Mouse (Mus musculus) hindbrain, embryonic 10.5 days (tissue): Measurements from ENCODE around the gene Gm14180. TPM values are rescaled to one million over a fixed set of nuclear protein-coding genes. Genes with fewer than 3 reads are reported as not detected.
"Not testable (repeated sequence)": the region's sequence is repeated elsewhere in the genome, so short reads cannot be mapped to it uniquely, and the experiment has no call there.

Experiments
- DNase-seq: peaks from one replicate; pipeline ENCODE4 v3.0.0-alpha.2; 2017; ENCODE audit warnings: low spot score
- H3K27ac ChIP-seq: fragments of 300-500 bp; sonication (generic); 2 replicates; pipeline ENCODE4 v1.5.1; 2016; ENCODE audit warnings: mild to moderate bottlenecking, moderate library complexity
- H3K27me3 ChIP-seq: fragments of 300-500 bp; sonication (generic); 2 replicates; pipeline ENCODE4 v1.6.1; 2016; ENCODE audit warnings: mild to moderate bottlenecking; ENCODE audit not compliant: poor library complexity, insufficient read depth, severe bottlenecking
- H3K36me3 ChIP-seq: fragments of 300-500 bp; sonication (generic); 2 replicates; pipeline ENCODE4 v1.6.1; 2016; ENCODE audit warnings: mild to moderate bottlenecking, moderate library complexity
- H3K4me1 ChIP-seq: fragments of 300-500 bp; sonication (generic); replicated peaks from 2 replicates; pipeline ENCODE4 v1.6.1; 2016; ENCODE audit warnings: mild to moderate bottlenecking
- H3K4me3 ChIP-seq: fragments of 300-500 bp; sonication (generic); 2 replicates; pipeline ENCODE4 v1.5.1; 2016; ENCODE audit warnings: mild to moderate bottlenecking, moderate library complexity
- H3K9me3 ChIP-seq: fragments of 300-500 bp; sonication (generic); 2 replicates; pipeline ENCODE4 v1.6.1; 2016; ENCODE audit warnings: mild to moderate bottlenecking, moderate library complexity
- WGBS: fragments of 180-500 bp; shearing (Covaris S2); methylation state at CpG from one replicate; pipeline ENCODE4 v1.1.7; 2016; 5-methylcytosine and 5-hydroxymethylcytosine counted together
- polyA plus RNA-seq: library from polyadenylated mRNA; unstranded; fragments of >200 nt; fragmentation: Nextera tagmentation; extraction: Ambion mirVana; gene quantifications from 2 replicates; pipeline ENCODE4 v1.2.1, GENCODE M21; 2016

The Gm14180 gene
- not detected in 2 replicates for polyA plus RNA-seq

- 80% methylated on average over 2 of the region's 2 CpGs for WGBS
- Histone ChIP-seq H3K4me1 (no peaks in the 10 kb centered on the region), H3K27ac (no peak within 1 kb of the TSS), H3K4me3 (no peak within 1 kb of the TSS), H3K36me3 (no peaks in the 10 kb centered on the region), H3K9me3 (no peaks in the 10 kb centered on the region), H3K27me3 (no peaks in the 10 kb centered on the region)
- no peak for DNase-seq
Observed at GRCm38 (mm10) chr11:99734190-99734589, at the start of gene Gm14180. Gm14180 (minus strand) TSS chr11:99734290.

GRCm38 (mm10) chr11:99780604-99781003 is 46.5 kb upstream of the Gm14180 start, which contains the start of gene Krtap4-8:
Krtap4-8 (minus strand) TSS chr11:99780704.
- Histone ChIP-seq H3K27ac (no peak within 1 kb of the TSS), H3K27me3 (no peaks in the 10 kb centered on the region), H3K4me3 (no peak within 1 kb of the TSS), H3K9me3 (no peaks in the 10 kb centered on the region), H3K4me1 (peaks cover 10% of the 10 kb centered on the region), H3K36me3 (no peaks in the 10 kb centered on the region)
- WGBS, result 94% methylated on average over 2 of the region's 2 CpGs
- DNase-seq, result no peak

DNA sequence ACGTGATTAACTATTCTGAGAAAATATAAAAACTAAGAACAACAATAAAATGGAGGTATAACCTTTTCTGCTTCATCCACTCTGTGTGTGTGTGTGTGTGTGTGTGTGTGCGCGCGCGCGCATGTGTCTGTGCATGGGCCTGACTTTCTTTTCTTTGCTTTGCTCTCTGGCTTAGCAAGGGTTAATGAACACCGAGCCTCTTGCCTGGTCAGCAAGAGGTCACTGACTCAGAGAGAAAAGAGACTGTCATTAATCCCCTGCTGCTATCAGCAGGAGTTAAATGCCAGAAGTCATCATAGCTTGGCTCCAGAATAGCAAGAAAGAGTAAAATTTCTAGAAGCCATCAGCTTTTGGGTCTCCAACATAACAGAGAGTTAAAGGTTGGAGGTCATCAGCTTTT is 44.3 kb upstream of the Gm14180 start:
- Histone ChIP-seq H3K4me1 (peaks cover 10% of the 10 kb centered on the region), H3K27me3 (no peaks in the 10 kb centered on the region), H3K27ac (no peak overlapping the region), H3K36me3 (no peaks in the 10 kb centered on the region), H3K9me3 (no peaks in the 10 kb centered on the region), H3K4me3 (no peak overlapping the region)
- peak; percentile 22 for DNase-seq
- WGBS, result 50% methylated on average over 7 of the region's 7 CpGs

GRCm38 (mm10) chr11:99772813-99773212 is 38.7 kb upstream of the Gm14180 start, which contains the start of gene Gm11595:
Gm11595 (minus strand) TSS chr11:99772913.
- not testable (repeated sequence) for H3K27ac ChIP-seq, H3K4me3 ChIP-seq, H3K4me1 ChIP-seq, DNase-seq, H3K9me3 ChIP-seq, H3K36me3 ChIP-seq, H3K27me3 ChIP-seq

GRCm38 (mm10) chr11:99768410-99768809 is 34.3 kb upstream of the Gm14180 start:
- no peak for DNase-seq
- H3K27ac ChIP-seq, result no peak overlapping the region
- H3K9me3 ChIP-seq, result no peaks in the 10 kb centered on the region
- no peaks in the 10 kb centered on the region for H3K36me3 ChIP-seq
- H3K4me1 ChIP-seq, result no peaks in the 10 kb centered on the region
- WGBS, result 80% methylated on average over 2 of the region's 2 CpGs
- no peaks in the 10 kb centered on the region for H3K27me3 ChIP-seq
- no peak overlapping the region for H3K4me3 ChIP-seq

DNA sequence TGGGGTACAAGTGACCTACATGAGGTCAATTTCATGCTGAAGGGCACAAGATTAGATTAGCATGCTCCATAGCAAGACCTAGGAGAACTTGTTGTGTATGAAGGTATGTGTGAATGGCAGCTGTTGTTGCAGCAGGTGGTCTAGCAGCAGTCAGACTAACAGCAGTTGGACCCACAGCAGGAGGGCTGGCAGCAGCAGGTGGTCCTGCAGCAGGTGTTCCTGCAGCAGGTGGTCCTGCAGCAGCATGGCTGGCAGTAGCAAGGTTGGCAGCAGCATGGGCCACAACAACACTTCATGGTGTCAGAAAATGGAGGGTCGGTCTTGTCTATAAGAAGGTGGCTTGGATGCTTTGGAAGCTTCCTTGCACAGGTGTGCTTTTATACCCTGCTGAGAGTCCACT is 24.8 kb upstream of the Gm14180 start:
- no peaks in the 10 kb centered on the region for H3K36me3 ChIP-seq
- DNase-seq, result no peak

GRCm38 (mm10) chr11:99743985-99744384 is 9.9 kb upstream of the Gm14180 start:
- Histone ChIP-seq H3K4me1 (no peaks in the 10 kb centered on the region), H3K9me3 (no peaks in the 10 kb centered on the region), H3K27ac (no peak overlapping the region), H3K27me3 (no peaks in the 10 kb centered on the region), H3K4me3 (no peak overlapping the region), H3K36me3 (no peaks in the 10 kb centered on the region)
- DNase-seq, result no peak
- 91% methylated on average over 3 of the region's 3 CpGs for WGBS

More for the DNA sequence above, 24.8 kb upstream of the Gm14180 start:
- no peaks in the 10 kb centered on the region for H3K27me3 ChIP-seq
- no peaks in the 10 kb centered on the region for H3K9me3 ChIP-seq
- WGBS, result 97% methylated on average over 1 of the region's 1 CpGs
- no peak overlapping the region for H3K27ac ChIP-seq
- no peak overlapping the region for H3K4me3 ChIP-seq
- no peaks in the 10 kb centered on the region for H3K4me1 ChIP-seq

GRCm38 (mm10) chr11:99724061-99724460 is 10.0 kb downstream of the Gm14180 start:
- 83% methylated on average over 2 of the region's 2 CpGs for WGBS
- Histone ChIP-seq H3K4me3 (no peak overlapping the region), H3K27ac (no peak overlapping the region), H3K4me1 (no peaks in the 10 kb centered on the region), H3K36me3 (no peaks in the 10 kb centered on the region), H3K27me3 (no peaks in the 10 kb centered on the region), H3K9me3 (no peaks in the 10 kb centered on the region)
- no peak for DNase-seq

GRCm38 (mm10) chr11:99718759-99719158 is 15.3 kb downstream of the Gm14180 start:
- Histone ChIP-seq H3K27me3 (no peaks in the 10 kb centered on the region), H3K9me3 (no peaks in the 10 kb centered on the region), H3K4me1 (no peaks in the 10 kb centered on the region), H3K27ac (no peak overlapping the region), H3K4me3 (no peak overlapping the region), H3K36me3 (no peaks in the 10 kb centered on the region)
- DNase-seq, result no peak
- 92% methylated on average over 1 of the region's 1 CpGs for WGBS

GRCm38 (mm10) chr11:99690463-99690862 is 43.6 kb downstream of the Gm14180 start, which contains the start of gene Gm14190:
Gm14190 (minus strand) TSS chr11:99690740.
- no peaks in the 10 kb centered on the region for H3K9me3 ChIP-seq
- H3K4me3 ChIP-seq, result no peak within 1 kb of the TSS
- DNase-seq, result no peak
- no peak within 1 kb of the TSS for H3K27ac ChIP-seq
- WGBS, result 94% methylated on average over 1 of the region's 1 CpGs
- H3K4me1 ChIP-seq, result no peaks in the 10 kb centered on the region
- H3K27me3 ChIP-seq, result no peaks in the 10 kb centered on the region
- H3K36me3 ChIP-seq, result no peaks in the 10 kb centered on the region

DNA sequence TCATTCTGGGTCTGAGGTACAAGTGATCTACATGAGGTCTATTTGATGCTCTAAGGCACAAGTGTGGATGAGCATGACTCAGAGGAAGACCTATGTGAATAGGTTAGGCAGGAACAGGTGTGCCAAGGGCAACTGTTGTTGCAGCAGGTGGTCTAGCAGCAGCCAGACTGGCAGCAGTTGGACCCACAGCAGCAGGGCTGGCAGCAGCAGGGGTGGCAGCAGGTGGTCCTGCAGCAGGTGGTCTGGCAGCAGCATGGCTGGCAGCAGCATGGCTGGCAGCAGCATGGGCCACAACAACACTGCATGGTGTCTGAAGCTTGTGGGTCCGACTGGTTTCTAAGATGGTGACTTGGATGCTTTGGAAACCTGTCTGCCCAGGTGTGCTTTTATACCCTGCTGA is 48.9 kb downstream of the Gm14180 start:
- H3K4me3 ChIP-seq, H3K27me3 ChIP-seq, H3K36me3 ChIP-seq, H3K4me1 ChIP-seq, H3K9me3 ChIP-seq, DNase-seq, H3K27ac ChIP-seq: not testable (repeated sequence)
- WGBS, result 66% methylated on average over 1 of the region's 1 CpGs

Other genes with a start within 250 kb of the Gm14180 start
- 0.24 TPM in 1 of 2 replicates, not detected in the other for gene Krt23, start 241.2 kb downstream of the Gm14180 start, polyA plus RNA-seq
- not detected in 2 replicates for gene Krt39, start 213.0 kb downstream of the Gm14180 start, polyA plus RNA-seq
- gene Krt40, start 191.1 kb downstream of the Gm14180 start, polyA plus RNA-seq, result not detected in 2 replicates
- gene Krtap3-3, start 183.4 kb downstream of the Gm14180 start, polyA plus RNA-seq, result not detected in 2 replicates
- gene Krtap3-2, start 177.4 kb downstream of the Gm14180 start, polyA plus RNA-seq, result not detected in 2 replicates
- gene Gm11939, start 174.8 kb downstream of the Gm14180 start, polyA plus RNA-seq, result not detected in 2 replicates
- not detected in 2 replicates for gene Krtap3-1, start 167.7 kb downstream of the Gm14180 start, polyA plus RNA-seq
- not detected in 2 replicates for gene Krtap1-5, start 153.3 kb downstream of the Gm14180 start, polyA plus RNA-seq
- not detected in 2 replicates for gene Krtap1-4, start 150.6 kb downstream of the Gm14180 start, polyA plus RNA-seq
- gene Krtap1-3, start 143.0 kb downstream of the Gm14180 start, polyA plus RNA-seq, result not detected in 2 replicates
- not detected in 2 replicates for gene Krtap9-3, start 136.2 kb downstream of the Gm14180 start, polyA plus RNA-seq
- gene Gm11938, start 131.0 kb downstream of the Gm14180 start, polyA plus RNA-seq, result not detected in 2 replicates
- gene Gm11937, start 124.1 kb downstream of the Gm14180 start, polyA plus RNA-seq, result not detected in 2 replicates
- gene Krtap2-4, start 119.4 kb downstream of the Gm14180 start, polyA plus RNA-seq, result not detected in 2 replicates
- not detected in 2 replicates for gene Gm11562, start 113.9 kb downstream of the Gm14180 start, polyA plus RNA-seq
- not detected in 2 replicates for gene Krtap4-1, start 106.1 kb downstream of the Gm14180 start, polyA plus RNA-seq
- not detected in 2 replicates for gene Krtap4-2, start 99.2 kb downstream of the Gm14180 start, polyA plus RNA-seq
- not detected in 2 replicates for gene Krtap4-7, start 90.2 kb downstream of the Gm14180 start, polyA plus RNA-seq
- gene Gm11555, start 84.1 kb downstream of the Gm14180 start, polyA plus RNA-seq, result not detected in 2 replicates
- gene Gm11563, start 75.3 kb downstream of the Gm14180 start, polyA plus RNA-seq, result not detected in 2 replicates
- not detected in 2 replicates for gene Krtap4-6, start 68.3 kb downstream of the Gm14180 start, polyA plus RNA-seq
- gene Gm14190, start 43.5 kb downstream of the Gm14180 start, polyA plus RNA-seq, result not detected in 2 replicates
- gene Gm11595, start 38.6 kb upstream of the Gm14180 start, polyA plus RNA-seq, result not detected in 2 replicates
- not detected in 2 replicates for gene Krtap4-8, start 46.4 kb upstream of the Gm14180 start, polyA plus RNA-seq
- gene Krtap4-9, start 50.9 kb upstream of the Gm14180 start, polyA plus RNA-seq, result not detected in 2 replicates
- not detected in 2 replicates for gene Gm11596, start 59.2 kb upstream of the Gm14180 start, polyA plus RNA-seq
- not detected in 2 replicates for gene Gm11569, start 64.6 kb upstream of the Gm14180 start, polyA plus RNA-seq
- gene Gm11554, start 70.2 kb upstream of the Gm14180 start, polyA plus RNA-seq, result not detected in 2 replicates
- gene Krtap4-13, start 75.6 kb upstream of the Gm14180 start, polyA plus RNA-seq, result not detected in 2 replicates
- gene Gm11564, start 81.4 kb upstream of the Gm14180 start, polyA plus RNA-seq, result not detected in 2 replicates
- gene 2300003K06Rik, start 103.8 kb upstream of the Gm14180 start, polyA plus RNA-seq, result not detected in 2 replicates
- gene Krtap4-16, start 117.3 kb upstream of the Gm14180 start, polyA plus RNA-seq, result not detected in 2 replicates
- gene Gm11568, start 123.6 kb upstream of the Gm14180 start, polyA plus RNA-seq, result not detected in 2 replicates
- gene Gm11559, start 130.2 kb upstream of the Gm14180 start, polyA plus RNA-seq, result not detected in 2 replicates
- gene Krtap9-1, start 139.1 kb upstream of the Gm14180 start, polyA plus RNA-seq, result not detected in 2 replicates
- not detected in 2 replicates for gene Gm11567, start 144.9 kb upstream of the Gm14180 start, polyA plus RNA-seq
- gene Krtap31-1, start 173.6 kb upstream of the Gm14180 start, polyA plus RNA-seq, result not detected in 2 replicates
- not detected in 2 replicates for gene Gm11565, start 180.5 kb upstream of the Gm14180 start, polyA plus RNA-seq
- not detected in 2 replicates for gene Krtap31-2, start 202.0 kb upstream of the Gm14180 start, polyA plus RNA-seq
- not detected in 2 replicates for gene Krtap9-5, start 214.2 kb upstream of the Gm14180 start, polyA plus RNA-seq
- gene Krtap29-1, start 244.8 kb upstream of the Gm14180 start, polyA plus RNA-seq, result not detected in 2 replicates